Mouse (Mus musculus) cerebellum, postnatal 25 days (tissue): ENCODE results near the gene Cfl1.

Source experiments
- DNase-seq, 2 experiments: peaks; one replicate each; pipeline ENCODE4 v3.0.0; 2021; ENCODE audit warnings: mixed read lengths in 2 of 2

Cfl1 gene

DNA sequence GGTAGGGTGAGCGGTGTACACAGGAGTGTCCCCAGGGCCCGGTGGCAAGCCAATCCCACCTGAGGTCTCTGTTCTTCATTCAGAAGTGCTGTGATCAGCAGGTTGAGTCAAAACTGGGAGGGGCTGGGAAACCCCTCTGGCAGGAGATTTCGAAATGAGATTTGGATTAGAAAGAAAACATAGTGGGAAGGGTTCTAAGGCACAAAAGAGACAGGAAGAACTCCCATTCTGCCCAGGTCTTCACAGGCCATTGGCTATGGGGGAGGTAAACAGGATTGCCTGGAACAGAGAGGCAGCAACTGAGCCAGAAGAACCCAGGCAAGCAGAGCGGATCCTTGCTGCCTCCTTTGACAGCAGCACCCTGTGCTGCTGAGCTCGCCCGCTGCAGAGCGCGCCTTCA lies 48.5 kb downstream of the Cfl1 start:
- no peak for DNase-seq

DNA sequence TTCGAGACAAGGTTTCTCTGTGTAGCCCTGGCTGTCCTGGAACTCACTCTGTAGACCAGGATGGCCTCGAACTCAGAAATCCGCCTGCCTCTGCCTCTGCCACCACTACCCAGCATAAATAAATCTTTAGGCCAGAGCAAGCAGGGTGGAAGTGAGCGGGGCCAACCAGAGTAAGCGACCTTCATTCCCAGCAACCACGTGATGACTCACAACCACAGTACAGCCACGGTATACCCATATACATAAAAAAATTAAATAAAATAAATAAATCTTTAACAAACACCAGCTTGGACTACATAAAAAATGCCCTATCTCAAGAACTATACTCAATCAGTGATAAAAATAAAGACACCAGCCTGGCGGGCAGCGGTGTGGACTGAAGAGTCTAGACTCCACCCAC lies 53.1 kb downstream of the Cfl1 start:
- no peak for DNase-seq

DNA sequence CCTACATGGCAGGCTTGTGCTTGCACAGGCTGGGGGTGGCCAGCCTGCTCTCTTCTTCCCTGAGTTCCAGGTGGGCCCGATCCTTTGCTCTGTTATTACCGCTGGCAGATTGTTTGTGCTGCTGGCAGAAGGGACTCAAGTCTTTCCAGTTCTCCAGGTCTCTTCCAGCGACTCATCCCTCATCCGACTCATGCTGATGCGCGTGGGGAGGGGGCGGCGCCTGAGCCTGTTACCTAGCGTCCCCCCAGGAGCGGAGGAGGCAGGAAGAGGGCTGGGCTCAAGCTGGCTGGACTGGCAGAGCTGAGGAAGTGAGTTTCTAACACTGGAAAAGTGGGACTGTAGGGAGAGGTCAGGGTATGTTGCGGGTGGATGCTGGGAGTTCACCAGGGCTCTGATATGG lies 53.8 kb downstream of the Cfl1 start:
- DNase-seq, result no peak
